Mouse (Mus musculus) adrenal gland, adult (tissue): ENCODE measurements at regions not wholly inside any gene's neighbourhood (a gene's known extent, or its start where the extent isn't known, plus 50 kb on each side); places are given as distances from the start of the nearest gene placed in this dataset.

Source experiments
- DNase-seq, 2 experiments: peaks; one replicate each; pipeline ENCODE4 v3.0.0; 2022 to 2023; ENCODE audit warnings: low spot score in 1 of 2; ENCODE audit not compliant: inconsistent age in 2 of 2

DNA sequence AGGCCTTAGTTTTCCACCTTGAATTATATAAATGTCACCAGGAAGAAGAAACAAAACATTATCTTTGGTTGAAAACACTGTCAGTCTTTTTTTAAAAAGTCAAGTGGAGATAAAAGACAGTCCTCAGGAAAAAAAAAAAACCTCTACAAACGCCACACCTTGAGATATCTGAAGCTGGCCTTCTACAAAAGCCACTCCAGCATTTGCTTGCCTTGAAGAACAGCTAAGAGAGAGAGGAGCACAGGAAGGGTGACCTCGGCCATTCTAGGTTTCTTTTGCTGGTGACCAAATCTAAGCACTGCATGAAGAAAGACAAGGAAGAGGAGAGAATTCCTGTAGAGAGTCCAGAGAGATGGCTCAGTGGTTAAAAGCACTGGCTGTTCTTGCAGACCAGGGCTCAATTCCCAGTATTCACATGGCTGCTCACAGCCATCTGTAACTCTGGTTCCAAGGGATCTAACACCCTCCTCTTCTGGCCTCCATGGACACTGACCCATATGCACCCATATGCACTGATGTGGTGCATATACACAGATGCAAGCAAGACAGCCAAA is 90.5 kb downstream of the Tomm20 start:
- DNase-seq: no peak

DNA sequence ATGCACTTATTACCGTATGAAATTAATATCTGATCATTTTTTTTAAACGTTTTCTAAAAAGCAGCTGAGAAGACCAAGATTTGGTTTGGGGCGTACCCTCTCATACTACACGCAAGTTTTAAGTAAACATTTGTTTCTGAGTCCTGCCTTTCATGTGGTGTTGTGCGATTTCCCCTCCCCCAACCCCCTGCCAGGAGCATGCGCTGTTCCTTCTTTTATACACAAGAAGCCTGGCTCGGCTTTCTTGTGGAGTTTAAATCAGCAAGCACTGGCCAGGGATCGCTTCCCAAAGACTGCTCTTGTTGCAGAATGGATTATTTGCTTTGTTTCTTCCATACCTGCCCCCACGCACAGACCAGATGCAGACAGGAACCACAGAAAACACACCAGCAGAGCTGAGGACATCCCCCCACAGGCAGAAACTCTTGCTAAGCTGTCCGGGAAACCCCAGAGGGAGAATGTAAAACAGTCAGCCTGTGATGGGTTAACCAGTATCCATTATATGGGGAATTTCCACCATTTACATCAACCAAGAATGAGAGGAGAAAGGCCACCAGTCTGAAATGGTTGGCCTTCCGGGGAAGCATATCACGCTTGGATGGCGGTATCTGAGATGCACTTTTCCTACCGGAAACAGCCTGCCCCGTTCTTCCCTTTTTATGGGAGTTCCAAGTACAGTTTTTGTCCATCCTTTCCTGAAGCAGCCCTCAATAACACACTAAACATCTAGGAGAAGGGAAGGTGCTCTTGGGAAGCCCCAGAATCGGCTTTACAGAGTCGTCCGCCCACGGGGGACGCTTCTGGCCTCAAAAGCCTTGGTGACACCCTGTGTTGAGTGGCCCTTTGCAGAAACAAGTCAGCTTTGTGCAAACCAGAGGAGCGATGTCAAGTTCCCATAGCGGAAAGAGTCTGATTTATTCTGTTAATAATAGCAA is 91.3 kb downstream of the Tomm20 start:
- DNase-seq: no peak

GRCm38 (mm10) chr8:126852663-126853390 is 92.8 kb downstream of the Tomm20 start:
- peak; percentile 72 to 84 for DNase-seq

DNA sequence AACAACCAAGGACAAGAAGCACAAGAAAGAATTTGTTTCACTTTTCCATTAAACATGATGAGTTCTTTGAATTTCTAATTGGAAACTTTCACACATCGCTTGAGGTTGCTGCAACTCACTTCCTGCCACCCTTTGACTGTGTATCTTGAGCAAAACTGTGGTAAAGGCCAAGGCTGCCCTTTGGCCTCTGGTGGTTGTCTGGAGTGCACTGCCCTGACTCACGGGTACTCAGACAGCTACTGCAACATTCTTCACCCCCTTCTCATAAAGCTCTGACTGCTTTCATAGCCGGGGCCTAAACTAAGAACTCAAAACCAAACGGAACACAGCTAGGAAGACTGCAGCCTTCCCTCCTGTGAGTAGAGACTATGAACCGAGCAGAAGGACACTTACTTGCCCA is 93.5 kb downstream of the Tomm20 start:
- DNase-seq: peak; percentile 85 to 92

DNA sequence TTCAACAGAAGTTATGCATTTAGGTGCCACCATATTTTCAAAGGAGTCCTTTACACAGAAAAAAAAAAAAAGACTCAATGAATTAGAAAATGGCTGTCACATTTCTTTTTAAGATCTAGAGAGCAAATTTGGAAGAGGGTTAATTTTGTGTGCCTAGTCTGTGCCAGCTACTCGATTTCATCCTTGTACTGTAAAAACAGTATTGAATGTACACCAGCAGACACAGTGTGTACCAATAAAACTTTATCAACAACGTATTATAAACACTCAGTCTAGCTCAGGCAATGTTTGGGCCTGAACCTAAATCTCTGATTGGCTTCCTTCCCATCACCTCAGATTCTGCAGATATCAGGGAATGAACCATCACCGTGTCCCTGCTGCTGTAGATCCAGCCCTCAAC is 93.9 kb downstream of the Tomm20 start:
- no peak for DNase-seq

DNA sequence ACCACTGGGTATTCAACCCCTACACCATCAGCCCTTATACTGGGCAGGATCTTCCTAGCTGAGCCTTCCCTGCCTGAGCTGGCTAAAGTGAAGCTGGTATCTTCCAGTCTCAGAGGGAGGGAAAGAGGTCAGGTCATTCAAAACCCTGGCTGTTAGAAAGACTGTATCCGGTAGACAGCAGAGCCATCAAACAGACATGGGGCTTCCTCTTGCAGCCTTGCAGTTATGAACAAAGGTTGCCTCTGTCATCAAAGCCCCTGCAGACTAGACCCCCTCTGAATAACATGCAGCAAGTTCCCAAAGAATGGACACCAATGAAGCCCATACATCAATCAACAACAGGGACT is 95.5 kb downstream of the Tomm20 start:
- no peak for DNase-seq

DNA sequence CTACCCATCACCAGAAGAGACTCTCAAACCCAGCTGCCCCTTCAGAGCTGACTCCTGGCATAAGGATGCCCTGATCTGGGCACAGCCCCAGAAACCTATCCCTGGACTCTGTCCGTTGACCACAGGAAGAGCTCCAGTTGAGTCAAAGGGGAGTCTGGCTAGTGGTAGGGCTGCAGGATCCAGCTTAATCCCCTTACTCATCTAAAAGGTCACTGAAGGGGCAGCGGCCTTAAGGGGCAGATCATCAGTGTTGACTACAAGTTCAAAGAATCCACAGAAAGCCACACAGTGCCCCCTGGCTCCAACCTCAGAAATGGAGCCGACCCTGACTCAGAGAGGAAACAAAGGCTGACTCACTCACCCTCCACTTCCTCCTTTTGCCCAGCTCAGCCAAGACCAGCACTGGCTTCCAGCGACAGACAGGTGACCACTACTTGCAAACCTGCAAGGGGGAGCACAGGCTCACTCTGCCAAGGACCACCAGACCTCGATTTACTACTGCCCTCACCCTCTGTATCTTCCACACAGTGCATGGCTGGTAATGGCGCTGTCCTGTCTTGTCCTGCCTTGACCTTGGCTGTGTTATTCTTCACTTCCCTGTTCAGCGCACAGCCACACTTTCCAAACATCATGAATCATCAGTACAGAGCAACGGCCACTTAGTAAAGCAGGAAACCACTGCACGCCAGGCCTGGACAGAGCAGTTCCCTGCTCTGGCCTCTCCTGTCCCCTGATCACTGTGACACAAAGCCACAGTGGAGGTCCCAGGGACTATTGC is 96.0 kb downstream of the Tomm20 start:
- DNase-seq: peak; percentile 89 to 97

- DNase-seq: peak in 1 of 2 experiments; percentile 51
Observed at GRCm38 (mm10) chr8:126848369-126849105, 97.1 kb downstream of the Tomm20 start.

- DNase-seq: peak; percentile 80 to 91
Observed at GRCm38 (mm10) chr8:126847664-126848353, 97.8 kb downstream of the Tomm20 start.

DNA sequence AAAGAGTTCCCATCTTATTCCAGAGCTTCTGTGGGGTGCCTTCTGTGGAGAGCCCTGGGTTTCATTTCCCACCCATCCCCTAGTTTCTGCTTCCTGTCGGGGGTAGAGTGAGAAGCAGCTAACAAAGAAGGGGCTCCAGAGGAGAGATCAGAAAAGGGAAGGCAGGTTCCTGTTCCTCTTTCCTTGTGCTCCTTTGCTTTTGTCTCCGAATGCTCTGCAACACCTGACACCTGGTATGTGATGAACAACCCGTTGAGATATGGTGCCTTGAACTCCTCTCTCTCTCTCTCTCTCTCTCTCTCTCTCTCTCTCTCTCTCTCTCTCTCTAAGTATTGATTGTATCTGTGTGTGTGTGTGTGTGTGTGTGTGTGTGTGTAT is 99.5 kb downstream of the Tomm20 start:
- no peak for DNase-seq

DNA sequence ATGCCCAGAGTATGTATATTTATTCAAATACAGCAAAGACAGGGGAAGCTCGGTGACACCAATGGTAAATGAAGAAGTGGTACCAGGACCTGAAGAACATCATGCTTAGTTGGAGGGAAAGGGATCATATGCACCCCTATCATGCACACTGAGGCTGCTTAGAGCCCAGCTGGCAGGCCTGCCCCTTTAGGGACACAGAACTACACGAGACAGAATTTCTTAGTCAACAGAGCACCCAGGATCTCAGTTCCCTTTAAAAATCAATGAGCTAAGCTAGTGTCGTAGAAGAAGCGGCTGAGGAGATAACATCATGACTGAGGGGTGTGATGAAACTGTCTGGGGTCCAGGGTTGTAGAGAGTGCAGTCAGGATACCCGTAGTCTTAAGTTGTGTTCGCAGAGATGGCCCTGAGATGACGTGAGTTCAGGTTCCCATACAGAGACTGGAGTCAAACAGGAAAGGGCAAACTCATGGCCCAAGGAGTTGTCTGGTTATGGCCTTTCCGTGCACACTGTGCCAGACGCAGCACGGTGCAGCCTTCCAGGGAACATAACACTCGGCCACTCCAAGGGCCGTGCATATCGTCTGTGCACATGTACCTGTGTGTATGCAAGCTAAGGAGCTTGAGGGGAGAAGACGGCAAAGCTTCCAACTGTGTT is 100.0 kb downstream of the Tomm20 start:
- no peak for DNase-seq

GRCm38 (mm10) chr8:126844627-126845026 is 101.0 kb downstream of the Tomm20 start:
- DNase-seq: no peak

DNA sequence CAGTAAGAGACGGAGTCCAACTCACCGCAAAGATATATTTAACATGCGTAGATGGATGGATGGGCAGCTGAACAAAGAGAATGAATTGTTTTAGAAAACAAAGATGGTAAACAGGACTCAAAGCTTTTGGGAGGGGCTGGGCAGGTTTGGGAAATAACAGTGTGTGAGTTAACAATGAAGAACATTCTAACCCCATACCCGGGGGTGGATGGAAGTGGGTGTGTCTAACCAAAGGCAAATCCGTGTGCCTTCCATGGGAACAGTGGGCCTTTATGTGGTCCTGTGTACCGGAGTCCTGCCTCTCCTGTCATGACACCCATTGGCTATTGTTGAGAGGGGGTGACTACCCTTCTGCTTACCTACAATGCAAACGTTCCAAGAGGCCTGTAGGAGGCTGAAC is 104.5 kb downstream of the Tomm20 start:
- DNase-seq: no peak

- peak; percentile 84 for DNase-seq
Observed at GRCm38 (mm10) chr8:126839712-126840355, 105.8 kb downstream of the Tomm20 start.

DNA sequence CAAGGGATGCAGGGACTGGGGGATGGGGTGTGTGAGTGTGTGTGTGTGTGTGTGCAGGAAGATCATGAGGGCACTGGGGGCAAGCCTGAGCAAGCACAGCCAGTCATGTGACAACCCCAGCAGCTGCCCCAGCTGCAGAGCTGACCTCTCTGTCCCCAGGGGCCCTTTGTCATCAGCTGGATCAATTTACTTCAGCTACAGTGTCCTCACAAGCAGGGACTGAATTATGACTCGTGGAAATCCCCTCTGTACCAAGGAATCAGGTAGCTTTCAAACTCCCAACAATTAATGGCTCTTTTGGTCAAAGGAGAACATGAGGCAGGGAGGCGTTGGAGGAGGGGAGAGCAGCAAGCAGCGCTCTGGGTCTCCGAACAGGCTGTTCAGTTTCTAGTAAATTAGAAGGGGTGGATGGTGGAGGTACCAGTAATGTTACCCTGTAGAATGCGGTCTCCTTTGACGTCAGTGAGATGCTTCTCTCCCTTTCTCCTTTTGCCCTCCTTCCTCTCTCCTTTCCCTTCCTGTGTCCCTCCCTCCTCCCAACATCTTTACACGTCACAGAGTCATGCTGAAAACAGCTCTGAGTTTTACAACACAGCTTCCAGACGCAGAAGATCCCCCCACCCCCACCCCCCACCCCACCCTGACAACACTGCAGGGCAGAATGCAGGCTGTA is 106.5 kb downstream of the Tomm20 start:
- peak; percentile 63 to 79 for DNase-seq

- no peak for DNase-seq
Observed at GRCm38 (mm10) chr8:126838228-126838627, 107.4 kb downstream of the Tomm20 start.

DNA sequence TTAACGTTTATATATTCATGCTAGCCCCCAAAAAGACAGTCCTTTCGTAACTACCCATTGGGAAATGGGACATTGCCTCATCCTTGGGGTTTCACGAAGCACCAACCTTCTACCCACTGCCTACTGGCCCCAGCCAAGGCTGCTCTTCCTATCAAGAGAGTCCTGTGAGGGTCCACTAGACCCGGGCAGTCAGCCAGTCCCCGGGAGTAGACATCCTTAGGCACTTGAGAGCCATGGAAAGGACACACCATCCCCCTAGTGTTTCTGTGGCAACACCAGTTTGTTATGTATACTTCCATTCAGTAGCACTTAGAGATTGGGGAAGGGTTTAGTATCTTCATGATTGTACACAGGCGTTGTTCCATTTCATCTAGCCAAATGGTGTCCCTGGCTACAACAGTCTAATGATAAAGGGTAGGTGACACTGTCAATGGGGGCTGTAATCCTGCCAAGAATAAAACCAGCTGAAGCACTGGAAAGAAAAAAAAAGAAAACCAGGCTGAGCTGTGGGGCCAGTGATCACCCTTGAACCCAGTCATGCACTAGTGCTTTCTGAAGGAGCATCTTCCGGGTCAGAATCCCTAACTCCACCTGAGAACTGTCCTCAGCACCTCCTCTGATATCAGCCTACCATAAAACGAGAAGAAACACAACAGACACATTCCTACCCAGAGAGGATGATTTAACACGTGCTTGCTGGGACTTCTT is 108.2 kb downstream of the Tomm20 start:
- peak in 1 of 2 experiments; percentile 55 for DNase-seq

DNA sequence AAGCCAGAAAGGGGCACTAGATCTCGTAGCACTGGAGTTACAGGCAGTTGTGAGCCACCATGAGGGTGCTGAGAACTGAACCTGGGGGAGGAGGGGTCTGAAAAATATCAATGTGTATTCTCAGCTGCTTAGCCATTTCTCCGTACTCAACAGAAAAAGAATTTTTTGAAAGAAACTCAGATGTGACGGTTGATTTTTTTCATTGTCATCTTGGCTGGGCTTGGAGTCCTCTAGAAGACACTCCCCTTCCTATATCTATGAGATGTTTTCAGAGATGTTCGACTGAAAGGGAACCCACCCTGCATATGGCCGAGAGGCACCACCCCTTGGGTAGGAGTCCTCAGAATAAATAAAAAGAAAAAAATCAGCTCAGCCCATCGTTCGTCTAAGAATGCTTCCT is 110.1 kb downstream of the Tomm20 start:
- no peak for DNase-seq
